Mouse (Mus musculus) lung, postnatal 25 days (tissue): ENCODE results near the gene Cntn3.

Source experiments
- DNase-seq: peaks from one replicate; pipeline ENCODE4 v3.0.0; 2022; ENCODE audit warnings: low spot score

Gene Cntn3

DNA sequence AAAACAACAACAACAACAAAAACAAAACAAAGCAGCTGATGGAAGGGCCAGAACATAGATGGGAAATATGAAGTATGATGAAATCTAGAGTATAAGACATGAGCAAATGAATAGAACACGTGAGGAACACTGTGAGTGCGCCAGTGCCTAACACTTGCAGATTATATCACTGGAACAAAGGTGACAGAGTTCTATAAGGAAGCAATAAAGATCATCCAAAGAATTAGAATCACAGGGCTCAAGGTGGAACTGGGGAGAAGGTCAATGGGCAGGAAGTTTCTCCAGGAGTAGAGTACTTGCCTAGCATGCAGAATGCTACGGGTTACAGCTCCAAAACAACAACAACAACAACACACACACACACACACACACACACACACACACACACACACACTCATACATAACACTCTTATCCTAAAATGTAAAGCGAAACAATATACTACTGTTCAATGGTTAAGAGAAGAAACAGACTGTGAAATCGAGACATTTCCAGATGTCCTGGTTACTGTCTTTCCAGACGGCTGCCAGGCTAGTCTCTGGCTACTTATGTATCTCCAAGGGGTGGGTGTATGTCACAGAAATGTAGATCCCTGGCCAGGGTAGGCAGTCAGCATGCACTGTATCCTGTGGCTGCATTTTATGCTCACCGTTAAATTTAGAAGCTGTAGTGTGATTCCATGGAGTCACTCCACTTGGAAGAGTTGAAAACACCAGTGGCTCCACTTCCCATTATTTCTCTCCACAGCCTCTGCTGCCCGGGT is 94.4 kb downstream of the Cntn3 start:
- DNase-seq = no peak

- no peak for DNase-seq
Observed at GRCm38 (mm10) chr6:102438353-102438752, 134.5 kb downstream of the Cntn3 start.

DNA sequence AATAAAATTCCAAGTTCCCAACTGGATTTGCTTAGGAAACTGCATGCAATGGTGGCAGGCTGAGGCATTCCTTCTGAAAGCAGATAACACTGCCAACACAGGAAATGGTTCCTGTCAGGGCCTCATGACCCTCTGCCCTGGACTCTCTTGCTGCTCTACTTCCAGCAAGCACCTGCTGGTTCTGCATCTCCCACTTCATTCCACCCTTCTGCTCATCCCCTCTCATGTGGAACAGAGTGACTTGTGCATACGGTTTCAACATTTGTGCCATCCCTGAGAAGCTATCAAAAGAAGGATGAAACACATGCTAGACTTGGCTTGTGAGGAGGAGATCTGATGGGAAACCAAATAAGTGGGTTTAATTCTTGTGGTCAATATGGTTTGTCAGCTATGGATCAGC is 145.4 kb downstream of the Cntn3 start:
- no peak for DNase-seq

- no peak for DNase-seq
Observed at GRCm38 (mm10) chr6:102421781-102422180, 151.1 kb downstream of the Cntn3 start.

- no peak for DNase-seq
Observed at GRCm38 (mm10) chr6:102388590-102388989, 184.3 kb downstream of the Cntn3 start.

- no peak for DNase-seq
Observed at GRCm38 (mm10) chr6:102372112-102372511, 200.8 kb downstream of the Cntn3 start.

GRCm38 (mm10) chr6:102363880-102364279 is 209.0 kb downstream of the Cntn3 start:
- no peak for DNase-seq

GRCm38 (mm10) chr6:102363291-102363832 is 209.5 kb downstream of the Cntn3 start:
- no peak for DNase-seq

- no peak for DNase-seq
Observed at GRCm38 (mm10) chr6:102332144-102332543, 240.8 kb downstream of the Cntn3 start.

DNA sequence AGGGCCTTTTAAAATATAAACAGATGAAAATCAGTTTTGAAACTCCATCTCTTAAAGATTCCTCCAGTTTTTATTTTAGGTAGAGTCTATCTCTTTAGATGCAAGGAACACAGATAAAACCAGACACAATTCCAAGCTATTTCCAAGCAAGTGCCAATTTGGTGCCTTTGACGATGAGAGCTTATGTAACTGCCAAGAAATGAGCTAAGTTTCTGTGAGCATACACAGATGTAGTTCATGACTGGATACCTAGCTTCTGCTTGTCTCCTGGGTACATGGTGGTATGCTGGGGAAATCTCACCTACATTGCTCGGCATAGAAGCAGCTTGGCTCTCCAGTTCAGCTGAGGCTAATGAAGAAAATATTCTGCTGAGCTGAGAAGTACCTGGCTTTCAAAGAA is 246.2 kb downstream of the Cntn3 start:
- DNase-seq = no peak

GRCm38 (mm10) chr6:102322614-102323284 is 250.2 kb downstream of the Cntn3 start:
- DNase-seq = no peak

GRCm38 (mm10) chr6:102319755-102320154 is 253.1 kb downstream of the Cntn3 start:
- no peak for DNase-seq

DNA sequence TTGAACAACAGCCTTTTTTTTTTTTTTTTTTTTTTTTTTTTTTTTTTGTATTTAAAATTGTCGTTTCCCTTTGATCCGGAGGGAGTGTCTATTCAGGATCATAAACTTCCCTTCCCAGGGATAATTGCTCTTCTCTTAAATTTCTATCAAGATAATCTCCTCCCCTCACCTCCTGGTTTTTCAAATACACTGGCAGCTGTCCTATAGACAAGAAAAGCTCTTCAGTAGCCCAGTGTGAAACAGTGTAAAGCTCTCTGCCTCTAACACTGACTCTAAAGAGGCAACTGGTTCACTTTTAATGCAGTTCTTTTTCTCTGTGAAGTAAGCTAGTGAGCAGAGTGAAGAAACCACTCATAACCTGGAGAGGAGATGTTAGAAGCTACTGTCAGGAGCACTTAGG is 290.0 kb downstream of the Cntn3 start:
- DNase-seq = no peak

- no peak for DNase-seq
Observed at GRCm38 (mm10) chr6:102231015-102231414, 341.9 kb downstream of the Cntn3 start.

- DNase-seq = no peak
Observed at GRCm38 (mm10) chr6:102186316-102186715, 386.6 kb downstream of the Cntn3 start.

DNA sequence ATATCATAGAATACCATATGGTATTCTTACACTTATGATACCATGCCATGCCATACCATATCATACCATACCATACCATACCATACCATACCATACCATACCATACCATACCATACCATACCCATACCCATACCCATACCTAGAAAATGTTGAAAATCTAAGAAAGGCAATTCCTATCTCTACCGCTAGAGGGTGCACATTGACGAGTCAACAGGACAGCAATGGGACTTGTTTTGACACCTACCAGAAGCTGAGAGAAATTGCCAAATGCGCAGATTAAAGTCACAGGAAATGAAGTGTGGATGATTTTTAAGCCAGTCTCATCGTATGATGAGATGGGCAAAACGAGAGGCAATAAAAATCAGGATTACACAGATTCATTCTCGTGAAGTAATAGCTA is 402.0 kb downstream of the Cntn3 start:
- peak; percentile 1 for DNase-seq

DNA sequence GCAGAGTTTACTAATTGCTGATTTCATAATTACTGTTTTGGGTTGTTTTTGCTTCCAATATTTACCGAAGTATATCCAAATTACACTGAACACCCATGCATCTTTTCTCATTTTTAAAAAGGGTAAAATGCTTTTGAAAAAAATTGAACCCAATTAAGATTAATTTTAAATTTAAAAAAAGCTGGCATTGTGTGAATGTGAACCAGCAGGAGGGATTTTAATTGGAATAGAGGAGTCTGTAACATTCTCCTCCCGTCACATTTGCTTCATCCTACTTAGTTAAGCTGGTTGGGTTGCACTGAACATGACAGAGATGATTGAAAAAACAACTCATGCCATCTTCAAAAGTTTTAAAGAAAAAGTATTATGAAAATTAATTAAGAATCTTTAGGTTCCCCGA is 411.7 kb downstream of the Cntn3 start:
- DNase-seq = no peak

- no peak for DNase-seq
Observed at GRCm38 (mm10) chr6:102121676-102122075, 451.2 kb downstream of the Cntn3 start.

- DNase-seq = no peak
Observed at GRCm38 (mm10) chr6:102120003-102120402, 452.9 kb downstream of the Cntn3 start.

DNA sequence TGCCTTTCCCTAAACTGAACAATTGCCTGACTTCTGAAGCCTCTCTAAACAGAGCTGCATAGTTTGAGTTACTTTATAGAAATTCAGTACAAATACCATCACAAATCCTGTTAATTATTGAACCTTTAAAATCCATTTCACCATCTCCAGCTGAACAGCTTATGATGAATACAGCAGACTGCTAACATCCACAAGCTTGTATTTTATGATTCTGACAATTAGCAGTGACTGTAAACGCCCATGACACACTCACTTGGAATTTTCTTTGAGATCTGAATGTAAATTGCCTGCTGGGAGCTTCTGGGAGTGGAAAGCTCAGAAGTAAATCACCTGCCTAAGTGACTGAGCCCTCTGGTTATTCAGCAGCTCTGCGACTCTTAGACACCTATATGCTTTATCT is 459.3 kb downstream of the Cntn3 start:
- no peak for DNase-seq
